Mouse (Mus musculus): ENCODE measurements around the gene D10Jhu81e.
"Not testable (repeated sequence)": the region's sequence is repeated elsewhere in the genome, so short reads cannot be mapped to it uniquely, and the experiment has no call there.

Gene D10Jhu81e

DNA sequence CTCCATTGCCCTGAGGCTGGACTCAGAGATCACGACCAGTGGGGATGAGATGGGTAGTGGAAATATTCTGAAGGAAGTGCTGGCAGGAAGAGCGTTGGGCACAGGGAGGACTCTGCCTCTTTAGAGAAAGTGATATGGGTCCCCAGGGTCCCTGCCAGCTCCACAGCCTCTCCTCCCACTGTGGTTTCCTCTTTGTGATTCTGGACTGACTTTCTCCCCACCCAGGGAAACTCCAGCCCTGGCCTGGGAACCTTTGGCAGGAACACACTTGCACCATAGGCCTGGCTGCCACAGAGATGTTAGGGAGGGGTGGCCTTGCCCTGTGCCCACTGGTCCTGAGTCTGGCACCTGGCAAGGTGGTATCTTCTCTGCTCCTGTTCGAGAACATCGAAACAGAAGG, 39.6 kb downstream of the D10Jhu81e start:
- no peak for DNase-seq (ENCODE audit: low read depth, low spot score)

DNA sequence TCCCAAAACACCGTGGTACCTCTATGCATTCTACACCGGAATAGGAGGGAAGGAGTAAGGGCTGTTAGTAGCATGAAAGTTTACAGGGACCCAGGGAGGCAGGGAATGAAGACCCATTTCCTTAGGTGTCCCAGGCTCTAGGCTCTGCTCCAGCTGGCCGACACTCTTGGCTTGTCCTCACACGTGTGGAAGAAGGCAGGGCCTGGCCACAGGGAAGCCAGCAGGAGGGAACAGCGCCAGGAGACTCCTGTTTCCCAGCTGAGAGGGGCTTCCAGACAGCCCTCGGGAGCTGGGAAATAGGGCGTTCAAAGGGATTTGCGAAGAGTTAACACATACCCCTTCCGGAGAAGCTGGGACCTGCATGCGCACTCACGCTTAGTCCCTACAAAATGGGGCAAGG, 40.2 kb downstream of the D10Jhu81e start:
- DNase-seq (ENCODE audit: low read depth, low spot score), result no peak

DNA sequence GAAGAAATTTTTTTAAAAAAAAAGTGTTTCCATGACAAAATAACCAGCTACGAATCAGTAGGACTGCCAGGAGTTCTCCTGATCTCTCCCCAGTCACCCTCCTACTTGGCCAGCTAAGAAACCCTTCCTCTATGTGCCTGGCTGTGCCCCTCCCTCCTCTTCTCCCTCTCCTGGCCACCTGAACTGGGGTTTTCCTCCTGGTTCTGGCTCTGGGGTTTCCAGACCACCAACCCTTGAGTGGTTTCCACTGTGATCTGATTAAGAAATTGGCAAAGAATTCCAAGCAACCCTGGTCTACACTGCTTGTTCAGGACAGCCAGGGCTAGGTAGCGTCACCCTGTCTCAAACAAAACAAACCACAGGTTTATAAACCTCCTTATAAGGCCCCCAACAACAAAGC, 40.9 kb downstream of the D10Jhu81e start:
- DNase-seq (ENCODE audit: low read depth, low spot score), result no peak

DNA sequence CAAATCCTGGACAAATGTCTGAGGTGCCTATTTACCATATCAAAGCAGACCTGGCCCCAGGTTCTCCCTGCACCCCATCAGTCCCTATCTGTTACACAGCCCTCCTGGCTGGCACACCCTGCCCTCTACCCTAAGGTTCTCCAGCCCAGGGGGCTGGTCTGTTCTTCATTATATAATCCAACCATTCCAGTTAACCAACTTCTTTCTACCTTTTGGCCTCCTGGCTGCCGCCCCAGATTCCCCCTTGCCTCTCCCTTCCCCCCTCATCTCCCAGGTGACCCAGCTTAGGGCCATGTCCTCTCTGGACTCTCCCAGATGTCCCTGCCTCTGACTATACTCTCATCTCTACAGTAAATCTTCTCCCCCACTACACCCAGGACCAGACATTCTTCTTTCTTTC, 41.7 kb downstream of the D10Jhu81e start:
- no peak for DNase-seq (ENCODE audit: low read depth, low spot score)

DNA sequence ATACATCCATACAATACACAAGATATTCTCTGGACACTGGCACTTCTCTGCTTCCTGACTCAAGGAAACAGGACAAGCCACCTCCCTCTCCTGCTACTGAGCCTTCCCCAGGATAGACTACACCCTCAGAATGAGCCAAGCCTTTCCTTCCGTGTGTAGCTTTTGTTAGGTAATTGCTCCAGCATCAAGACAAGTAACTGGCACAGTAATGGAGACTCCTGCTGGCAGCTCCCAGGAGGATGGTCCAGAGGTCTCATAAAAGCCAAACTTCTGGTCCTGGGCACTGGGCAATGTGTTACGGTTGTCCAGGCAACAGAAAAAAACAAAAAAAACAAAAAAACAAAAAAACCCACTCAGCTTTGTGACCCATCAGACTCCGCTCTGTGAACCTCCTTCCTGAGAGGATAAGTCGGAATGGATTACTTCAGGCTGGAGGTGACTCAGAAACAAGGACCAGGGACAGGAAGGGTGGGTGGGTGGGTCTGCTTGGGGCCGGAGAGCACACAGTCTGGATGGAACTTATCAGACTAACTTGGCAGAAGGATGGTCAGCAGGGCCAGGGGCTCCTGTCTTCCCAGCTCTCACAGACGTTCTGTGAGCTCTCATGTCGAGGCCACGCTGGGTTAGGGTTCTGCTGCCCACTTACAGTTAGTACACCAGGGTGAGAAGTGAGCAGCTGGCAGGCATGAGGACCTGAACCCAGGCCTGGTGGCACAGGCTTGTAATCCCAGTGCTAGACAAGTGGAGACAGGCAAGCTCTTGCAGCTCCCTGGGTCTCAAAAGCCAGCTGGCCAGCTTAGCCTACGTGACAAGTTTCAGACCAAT, 42.3 kb downstream of the D10Jhu81e start:
- DNase-seq (ENCODE audit: low read depth, low spot score), result no peak

DNA sequence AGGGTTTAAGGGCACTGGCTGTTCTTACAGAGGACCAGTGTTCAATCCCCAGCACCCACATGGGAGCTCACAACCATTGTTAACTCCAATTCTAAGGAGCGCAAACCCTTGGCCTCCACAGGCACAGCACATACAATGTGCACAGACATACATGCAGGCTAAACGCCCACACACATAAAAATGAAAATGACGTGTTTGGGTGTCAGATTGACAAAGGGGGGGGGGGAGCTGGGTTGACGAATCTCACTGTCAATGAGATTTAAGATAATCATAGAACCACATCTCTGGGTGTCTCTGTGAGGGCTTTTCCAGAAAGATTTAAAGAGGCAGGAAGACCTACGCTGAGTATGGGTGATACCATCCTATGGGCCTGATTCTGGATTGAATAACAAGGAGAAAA, 43.3 kb downstream of the D10Jhu81e start:
- no peak for DNase-seq (ENCODE audit: low read depth, low spot score)

DNA sequence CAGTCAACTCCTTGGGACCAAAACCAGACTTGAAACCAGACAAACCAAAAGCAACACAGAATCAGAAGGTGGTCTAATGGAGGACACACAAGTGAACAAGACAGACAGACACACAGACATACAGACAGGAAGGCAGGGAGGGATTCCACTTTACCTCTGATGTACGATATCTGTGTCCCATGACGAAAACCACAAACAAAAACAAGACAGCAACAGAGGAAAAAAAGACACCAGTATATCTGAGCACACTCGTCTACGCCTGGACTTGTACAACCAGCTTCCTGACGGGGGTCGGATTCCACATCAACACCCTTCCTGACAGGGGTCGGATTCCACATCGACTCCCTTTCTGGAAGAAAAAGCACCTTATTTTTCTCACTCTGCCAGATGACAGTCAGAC, 44.5 kb downstream of the D10Jhu81e start:
- DNase-seq (ENCODE audit: low read depth, low spot score), result not testable (repeated sequence)

DNA sequence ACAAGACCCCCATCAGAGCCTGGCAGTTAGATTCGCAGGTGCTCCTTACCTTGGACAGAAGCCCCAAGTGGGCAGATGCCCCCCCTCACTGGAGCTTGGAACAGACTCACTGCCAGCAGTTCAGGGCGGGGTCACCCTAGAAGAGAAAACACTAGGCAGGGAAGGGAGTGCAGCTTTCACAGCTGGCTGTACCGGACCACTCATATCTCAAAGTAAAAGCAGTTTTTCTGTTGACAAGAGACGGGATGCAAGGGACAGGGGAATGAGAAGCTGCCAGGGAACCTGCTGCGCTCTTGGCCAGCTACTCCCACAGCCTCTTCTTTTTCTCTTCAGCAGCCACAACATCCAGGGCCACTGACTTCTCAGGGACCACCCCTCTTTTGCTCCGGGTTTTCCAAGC, 45.4 kb downstream of the D10Jhu81e start:
- DNase-seq (ENCODE audit: low read depth, low spot score), result not testable (repeated sequence)

DNA sequence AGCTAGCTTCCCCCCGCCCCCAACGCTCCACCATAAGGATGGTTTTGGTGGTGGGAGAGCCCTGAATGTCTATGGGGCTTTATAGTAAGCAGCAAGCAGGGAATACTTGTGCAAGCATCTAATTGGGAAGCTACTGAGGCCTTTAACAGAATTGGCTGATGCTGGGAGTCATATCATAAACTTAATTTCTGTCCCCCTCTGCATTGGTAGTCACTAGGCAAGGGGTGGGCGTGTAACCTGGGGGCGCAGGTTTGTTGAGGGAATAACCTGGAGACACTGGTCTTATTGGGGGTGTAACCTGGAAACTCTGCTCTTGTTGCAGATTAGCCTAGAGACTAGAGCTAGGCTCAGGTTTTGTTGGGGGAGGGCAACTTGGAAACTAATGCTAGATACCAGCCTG, 50.2 kb downstream of the D10Jhu81e start:
- DNase-seq (ENCODE audit: low read depth, low spot score), result no peak

DNA sequence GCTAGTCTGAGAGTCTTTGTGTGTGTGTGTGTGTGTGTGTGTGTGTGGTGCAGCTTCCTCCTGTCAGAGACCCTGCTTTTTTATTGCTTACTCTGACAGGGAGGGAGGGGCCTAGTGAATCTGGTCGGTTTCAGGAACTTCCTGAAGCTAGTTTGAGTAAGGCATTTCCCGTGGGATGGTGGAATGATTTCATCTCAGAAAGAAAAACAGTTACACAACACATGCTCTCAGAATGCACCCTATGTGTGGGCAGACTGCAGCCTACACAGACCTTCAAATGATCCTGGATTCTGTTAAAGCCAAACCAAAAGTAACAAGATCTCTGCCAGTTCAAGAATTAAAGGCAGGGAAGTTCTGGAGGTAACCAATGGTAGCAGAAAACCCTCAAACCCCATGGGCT, 54.4 kb downstream of the D10Jhu81e start:
- peak; percentile 19 for DNase-seq (ENCODE audit: low read depth, low spot score)

DNA sequence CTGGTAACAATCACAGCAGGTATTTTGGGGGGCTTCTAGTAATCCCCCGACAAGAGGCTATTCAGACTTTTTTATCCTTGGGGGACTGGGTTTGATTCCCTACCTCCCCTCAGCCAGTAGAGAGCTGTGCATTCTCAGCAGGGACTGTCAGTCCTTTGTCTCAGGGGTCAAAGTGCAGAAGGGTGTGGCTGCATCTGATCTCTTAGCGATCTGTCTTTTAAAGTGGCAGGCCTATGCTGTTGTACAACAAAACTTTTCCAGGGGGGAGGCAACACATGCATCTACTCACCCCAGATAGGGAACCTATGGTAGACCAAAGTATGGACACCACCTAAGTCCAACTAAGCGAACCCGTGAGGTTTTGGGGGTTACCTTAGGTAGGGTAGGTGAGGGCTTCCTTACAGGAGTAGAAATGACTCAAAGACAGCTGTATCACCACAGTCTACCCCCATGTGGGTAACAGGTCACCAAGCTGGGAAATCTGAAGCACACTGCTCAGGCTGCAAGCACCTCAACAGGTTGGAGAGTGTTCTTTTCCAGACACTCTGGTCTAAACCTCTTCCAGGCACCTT, 55.0 kb downstream of the D10Jhu81e start:
- DNase-seq (ENCODE audit: low read depth, low spot score), result peak; percentile 15
